Mouse (Mus musculus) intestine, postnatal 0 days (tissue): ENCODE results near the gene Olfr630. TPM values are rescaled to one million over a fixed set of nuclear protein-coding genes. Genes with fewer than 3 reads are reported as not detected.

Experiments used
- ATAC-seq: fragments of 200-750 bp; cut with Nextera tagmentation; 2 replicates; pipeline ENCODE4 v1.8.0; 2017; ENCODE audit warnings: mild to moderate bottlenecking, moderate TSS enrichment, moderate library complexity
- H3K27ac ChIP-seq: fragments of 300-500 bp; sonication (generic); 2 replicates; pipeline ENCODE4 v1.5.1; 2014; ENCODE audit warnings: mild to moderate bottlenecking, low read depth, low read length, moderate library complexity
- H3K27me3 ChIP-seq: fragments of 300-500 bp; sonication (generic); replicated peaks from 2 replicates; pipeline ENCODE4 v1.6.1; 2014; ENCODE audit warnings: low read length, mixed read lengths; ENCODE audit not compliant: control insufficient read depth, insufficient read depth
- H3K36me3 ChIP-seq: fragments of 300-500 bp; sonication (generic); 2 replicates; pipeline ENCODE4 v1.6.1; 2014; ENCODE audit warnings: mild to moderate bottlenecking, moderate library complexity; ENCODE audit not compliant: control insufficient read depth, insufficient read depth
- H3K4me1 ChIP-seq: fragments of 300-500 bp; sonication (generic); replicated peaks from 2 replicates; pipeline ENCODE4 v1.6.1; 2014; ENCODE audit warnings: antibody characterized with exemption, low read length, mixed read lengths; ENCODE audit not compliant: control insufficient read depth, insufficient read depth
- H3K4me2 ChIP-seq: fragments of 300-500 bp; sonication (generic); replicated peaks from 2 replicates; pipeline ENCODE4 v1.6.1; 2014; ENCODE audit warnings: low read depth, mild to moderate bottlenecking, moderate library complexity
- H3K4me3 ChIP-seq: fragments of 300-500 bp; sonication (generic); 2 replicates; pipeline ENCODE4 v1.5.1; 2014; ENCODE audit warnings: low read depth, low read length
- H3K9ac ChIP-seq: fragments of 300-500 bp; sonication (generic); 2 replicates; pipeline ENCODE4 v1.6.1; 2014; ENCODE audit warnings: mild to moderate bottlenecking, low read depth, low read length
- H3K9me3 ChIP-seq: fragments of 300-500 bp; sonication (generic); 2 replicates; pipeline ENCODE4 v1.6.1; 2016; ENCODE audit warnings: mixed run types; ENCODE audit not compliant: control insufficient read depth
- CTCF ChIP-seq: sonication (generic); IDR thresholded peaks from 2 replicates; pipeline ENCODE4 v1.5.1; 2016; ENCODE audit warnings: low read depth, mild to moderate bottlenecking, control low read depth, antibody characterized with exemption, moderate library complexity
- WGBS: fragments of 180-500 bp; shearing (Covaris S2); extraction: QIAGEN DNeasy Blood & Tissue Kit; methylation state at CpG from one replicate; pipeline ENCODE4 v1.1.7; 2014; 5-methylcytosine and 5-hydroxymethylcytosine counted together
- polyA plus RNA-seq: library from polyadenylated mRNA; unstranded; fragments of >200 nt; fragmentation: Nextera tagmentation; extraction: Ambion mirVana; gene quantifications from 2 replicates; pipeline ENCODE4 v1.2.1, GENCODE M21; 2015

Olfr630 gene
- polyA plus RNA-seq, 1 experiment from 2014 or later = not detected

- no peak for ATAC-seq
These were observed 45.1 kb downstream of the Olfr630 start for GRCm38 (mm10) chr7:103712024-103712423.

More at GRCm38 (mm10) chr7:103712024-103712423, 45.1 kb downstream of the Olfr630 start:
- no peaks in the 10 kb centered on the region for H3K36me3 ChIP-seq
- H3K9ac ChIP-seq = no peak overlapping the region
- WGBS = 30% methylated on average over 2 of the region's 2 CpGs
- H3K27ac ChIP-seq = no peak overlapping the region
- TF ChIP-seq CTCF = peak; percentile 52
- H3K4me2 ChIP-seq = no peak overlapping the region
- no peak overlapping the region for H3K4me3 ChIP-seq
- H3K4me1 ChIP-seq = no peaks in the 10 kb centered on the region
- H3K27me3 ChIP-seq = no peaks in the 10 kb centered on the region
- no peaks in the 10 kb centered on the region for H3K9me3 ChIP-seq

Other genes starting within 250 kb of the Olfr630 start
- gene Olfr610, start 245.2 kb downstream of the Olfr630 start, polyA plus RNA-seq = not detected in 2 replicates
- gene Olfr611, start 236.5 kb downstream of the Olfr630 start, polyA plus RNA-seq = not detected in 2 replicates
- not detected in 2 replicates for gene Olfr612, start 214.6 kb downstream of the Olfr630 start, polyA plus RNA-seq
- not detected in 2 replicates for gene Olfr613, start 209.3 kb downstream of the Olfr630 start, polyA plus RNA-seq
- gene Olfr615, start 201.3 kb downstream of the Olfr630 start, polyA plus RNA-seq = not detected in 2 replicates
- not detected in 2 replicates for gene Olfr616, start 188.2 kb downstream of the Olfr630 start, polyA plus RNA-seq
- not detected in 2 replicates for gene Olfr617, start 184.3 kb downstream of the Olfr630 start, polyA plus RNA-seq
- gene Olfr618, start 167.2 kb downstream of the Olfr630 start, polyA plus RNA-seq = not detected in 2 replicates
- gene Olfr619, start 156.8 kb downstream of the Olfr630 start, polyA plus RNA-seq = not detected in 2 replicates
- gene Olfr620, start 144.8 kb downstream of the Olfr630 start, polyA plus RNA-seq = not detected in 2 replicates
- gene Olfr622, start 114.6 kb downstream of the Olfr630 start, polyA plus RNA-seq = not detected in 2 replicates
- not detected in 2 replicates for gene Olfr623, start 93.6 kb downstream of the Olfr630 start, polyA plus RNA-seq
- 0.09 TPM in 2 replicates for gene Olfr624, start 86.1 kb downstream of the Olfr630 start, polyA plus RNA-seq
- gene Olfr625-ps1, start 74.6 kb downstream of the Olfr630 start, polyA plus RNA-seq = not detected in 2 replicates
- not detected in 2 replicates for gene Olfr243, start 42.7 kb downstream of the Olfr630 start, polyA plus RNA-seq
- not detected in 2 replicates for gene Olfr628, start 27.0 kb downstream of the Olfr630 start, polyA plus RNA-seq
- not detected in 2 replicates for gene Olfr629, start 12.4 kb downstream of the Olfr630 start, polyA plus RNA-seq
- not detected in 2 replicates for gene Olfr69, start 14.3 kb upstream of the Olfr630 start, polyA plus RNA-seq
- not detected in 2 replicates for gene Olfr68, start 22.4 kb upstream of the Olfr630 start, polyA plus RNA-seq
- gene Olfr67, start 34.5 kb upstream of the Olfr630 start, polyA plus RNA-seq = not detected in 2 replicates
- 164 and 228 TPM in 2 replicates for gene Hbb-bt, start 56.7 kb upstream of the Olfr630 start, polyA plus RNA-seq
- gene Hbb-bs, start 70.8 kb upstream of the Olfr630 start, polyA plus RNA-seq = 726 and 1,073 TPM in 2 replicates
- not detected in 2 replicates for gene Hbb-bh2, start 83.2 kb upstream of the Olfr630 start, polyA plus RNA-seq
- not detected in 2 replicates for gene Hbb-bh1, start 85.8 kb upstream of the Olfr630 start, polyA plus RNA-seq
- 0.52 TPM in 1 of 2 replicates, not detected in the other for gene Hbb-y, start 95.9 kb upstream of the Olfr630 start, polyA plus RNA-seq
- gene Olfr66, start 128.9 kb upstream of the Olfr630 start, polyA plus RNA-seq = not detected in 2 replicates
- not detected in 2 replicates for gene Olfr64, start 137.2 kb upstream of the Olfr630 start, polyA plus RNA-seq
- not detected in 2 replicates for gene Olfr65, start 146.2 kb upstream of the Olfr630 start, polyA plus RNA-seq
- not detected in 2 replicates for gene Olfr631, start 171.5 kb upstream of the Olfr630 start, polyA plus RNA-seq
- gene Olfr632, start 177.0 kb upstream of the Olfr630 start, polyA plus RNA-seq = not detected in 2 replicates
- not detected in 2 replicates for gene Olfr633, start 187.1 kb upstream of the Olfr630 start, polyA plus RNA-seq
- gene Olfr635, start 213.8 kb upstream of the Olfr630 start, polyA plus RNA-seq = not detected in 2 replicates
- not detected in 2 replicates for gene Olfr638, start 241.4 kb upstream of the Olfr630 start, polyA plus RNA-seq